Mouse (Mus musculus): ENCODE measurements at regions not wholly inside any gene's neighbourhood (a gene's known extent, or its start where the extent isn't known, plus 50 kb on each side); places are given as distances from the start of the nearest gene placed in this dataset.
A peak's percentile ranks its signal among the peaks of the same experiment; 100 is the strongest.
"Not testable (repeated sequence)": the region's sequence is repeated elsewhere in the genome, so short reads cannot be mapped to it uniquely, and the experiment has no call there.

GRCm38 (mm10) chr2:46730479-46730878, 1613.3 kb upstream of the Zeb2 start:
- not testable (repeated sequence) for TF ChIP-seq CTCF (conservative IDR thresholded peaks at IDR 0.05; ENCODE audit: low read length)
- TF ChIP-seq NANOG (IDR thresholded peaks at IDR 0.05; ENCODE audit: borderline replicate concordance, low read length): 0 out of 2 replicates have a peak, but pooled peaks have one; percentile 14
